Mouse (Mus musculus): ENCODE results near the gene Dyrk2.

DNA sequence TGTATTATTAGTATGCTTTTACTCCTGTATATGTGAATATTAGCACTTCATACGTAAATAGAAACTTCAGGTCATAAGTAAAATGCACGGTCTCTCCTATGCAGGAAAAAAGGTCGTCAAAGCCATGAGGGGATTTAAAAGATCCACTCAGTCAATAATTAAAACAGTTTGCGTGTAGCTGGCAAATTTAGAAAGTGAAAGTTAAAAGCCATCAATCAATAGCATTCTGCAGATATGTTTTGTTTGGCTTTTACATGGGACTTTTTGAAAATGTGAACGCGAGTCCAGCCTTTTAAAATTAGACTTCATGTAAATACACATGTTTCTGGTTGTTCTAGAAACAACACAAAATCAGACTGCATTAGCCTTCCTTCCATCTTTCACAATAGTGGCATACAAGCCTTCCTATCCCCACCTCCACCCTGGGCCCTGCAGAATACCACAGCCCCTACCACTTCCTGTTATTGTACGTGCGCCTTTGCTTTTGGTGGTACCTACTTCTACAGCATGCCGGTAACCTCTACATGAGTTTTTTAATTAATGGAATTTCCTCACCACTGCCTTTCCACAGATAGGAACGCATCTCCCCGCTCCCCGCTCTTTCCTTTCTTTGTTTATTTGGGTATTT lies 12.4 kb upstream of the Dyrk2 start:
- TF ChIP-seq GATA1 (IDR thresholded peaks at IDR 0.05; ENCODE audit: borderline replicate concordance, low read length) = no peak
- no peak for TF ChIP-seq FLI1 (IDR thresholded peaks at IDR 0.05; ENCODE audit: low read length)
